Mouse (Mus musculus) urinary bladder, postnatal 14 days (tissue): Measurements from ENCODE around the gene Pkn1.
A peak's percentile ranks its signal among the peaks of the same experiment; 100 is the strongest.

ENCODE experiments used
- DNase-seq: peaks from one replicate; pipeline ENCODE4 v3.0.0; 2021; ENCODE audit warnings: low spot score

Pkn1 gene

GRCm38 (mm10) chr8:83652744-83653661 lies 46.0 kb downstream of the Pkn1 start:
- DNase-seq = peak; percentile 77

GRCm38 (mm10) chr8:83652030-83652743 lies 46.8 kb downstream of the Pkn1 start, which contains the start of gene Gipc1:
TSS of gene Gipc1 (plus strand) at chr8:83652677.
- DNase-seq = peak; percentile 97

GRCm38 (mm10) chr8:83649699-83650098 lies 49.3 kb downstream of the Pkn1 start:
- no peak for DNase-seq

- no peak for DNase-seq
Observed at GRCm38 (mm10) chr8:83648031-83648430, 50.9 kb downstream of the Pkn1 start.

GRCm38 (mm10) chr8:83647511-83647910 lies 51.5 kb downstream of the Pkn1 start:
- no peak for DNase-seq

- DNase-seq = no peak
Observed at GRCm38 (mm10) chr8:83639649-83640048, 59.3 kb downstream of the Pkn1 start.

- no peak for DNase-seq
Observed at GRCm38 (mm10) chr8:83638856-83639255, 60.1 kb downstream of the Pkn1 start.

- no peak for DNase-seq
Observed at GRCm38 (mm10) chr8:83632083-83632707, 66.8 kb downstream of the Pkn1 start.

- no peak for DNase-seq
Observed at GRCm38 (mm10) chr8:83625676-83626299, 73.2 kb downstream of the Pkn1 start.

GRCm38 (mm10) chr8:83624739-83625138 lies 74.2 kb downstream of the Pkn1 start:
- peak; percentile 49 for DNase-seq

GRCm38 (mm10) chr8:83623549-83623948 lies 75.4 kb downstream of the Pkn1 start:
- no peak for DNase-seq

- peak; percentile 94 for DNase-seq
Observed at GRCm38 (mm10) chr8:83622389-83622989, 76.5 kb downstream of the Pkn1 start.

GRCm38 (mm10) chr8:83621691-83622388 lies 77.1 kb downstream of the Pkn1 start:
- DNase-seq = no peak

- DNase-seq = peak; percentile 73
Observed at GRCm38 (mm10) chr8:83619568-83620285, 79.3 kb downstream of the Pkn1 start.

- DNase-seq = no peak
Observed at GRCm38 (mm10) chr8:83618566-83618965, 80.4 kb downstream of the Pkn1 start.

GRCm38 (mm10) chr8:83617111-83617510 lies 81.9 kb downstream of the Pkn1 start:
- DNase-seq = no peak

- DNase-seq = peak; percentile 20
Observed at GRCm38 (mm10) chr8:83616625-83617024, 82.4 kb downstream of the Pkn1 start.
